Mouse (Mus musculus): ENCODE data around the gene Opa3. TPM values are rescaled to one million over a fixed set of nuclear protein-coding genes. Genes with fewer than 3 reads are reported as not detected.

Gene Opa3
- 34.1 and 36.6 TPM in 2 replicates for polyA plus RNA-seq (2014; fragmentation: Nextera tagmentation; extraction: Ambion mirVana)

- Histone ChIP-seq H3K9me3 (ENCODE audit: control insufficient read depth, low read length) (no peaks in the 10 kb centered on the region), H3K4me3 (replicated peaks; ENCODE audit: low read length) (peak within 1 kb of the TSS; percentile 55), H3K4me2 (replicated peaks) (peak within 1 kb of the TSS; percentile 94), H3K27me3 (ENCODE audit: control insufficient read depth, insufficient read depth, low read length) (no peaks in the 10 kb centered on the region), H3K4me1 (replicated peaks; ENCODE audit: control insufficient read depth, insufficient read depth, low read length) (peaks cover 18% of the 10 kb centered on the region), H3K36me3 (replicated peaks; ENCODE audit: control insufficient read depth, insufficient read depth) (no peaks in the 10 kb centered on the region; the same call in 1 of the 2 replicates), H3K9ac (peak within 1 kb of the TSS; percentile 79), H3K27ac (peak within 1 kb of the TSS; percentile 100)
- ATAC-seq (ENCODE audit: low FRiP score) (peak; percentile 94), DNase-seq (ENCODE audit: low spot score) (peak; percentile 100)
- under 1% methylated on average over 91 of the region's 91 CpGs for WGBS
Observed at GRCm38 (mm10) chr7:19227883-19228792, at the start of gene Opa3. Gene Opa3 (plus strand): TSS chr7:19228334.

GRCm38 (mm10) chr7:19178443-19179092 lies 49.6 kb upstream of the Opa3 start:
- H3K4me1 ChIP-seq (replicated peaks; ENCODE audit: control insufficient read depth, insufficient read depth, low read length): peaks cover 29% of the 10 kb centered on the region
- H3K9me3 ChIP-seq (ENCODE audit: control insufficient read depth, low read length): 0 out of 2 replicates have a peak, but pooled peaks cover 4% of the 10 kb centered on the region
- peak overlapping the region; percentile 84 for H3K4me2 ChIP-seq (replicated peaks)
- H3K4me3 ChIP-seq (replicated peaks; ENCODE audit: low read length): peak overlapping the region; percentile 61
- ATAC-seq (ENCODE audit: low FRiP score) (no peak), DNase-seq (ENCODE audit: low spot score) (peak; percentile 74)
- H3K9ac ChIP-seq: 0 out of 2 replicates have a peak overlapping the region, but pooled peaks have one; percentile 28
- H3K27ac ChIP-seq: no peak overlapping the region
- H3K27me3 ChIP-seq (ENCODE audit: control insufficient read depth, insufficient read depth, low read length): peaks cover 29% of the 10 kb centered on the region
- WGBS: 3% methylated on average over 27 of the region's 27 CpGs
- peaks cover 23% of the 10 kb centered on the region for H3K36me3 ChIP-seq (replicated peaks; ENCODE audit: control insufficient read depth, insufficient read depth)

GRCm38 (mm10) chr7:19179173-19179572 lies 49.0 kb upstream of the Opa3 start:
- Histone ChIP-seq H3K4me3 (replicated peaks; ENCODE audit: low read length) (peak overlapping the region; percentile 61), H3K4me1 (replicated peaks; ENCODE audit: control insufficient read depth, insufficient read depth, low read length) (peaks cover 31% of the 10 kb centered on the region), H3K9ac (peak overlapping the region; percentile 40), H3K27me3 (ENCODE audit: control insufficient read depth, insufficient read depth, low read length) (peaks cover 29% of the 10 kb centered on the region), H3K27ac (no peak overlapping the region), H3K9me3 (ENCODE audit: control insufficient read depth, low read length) (0 out of 2 replicates have a peak, but pooled peaks cover 4% of the 10 kb centered on the region), H3K4me2 (replicated peaks) (peak overlapping the region; percentile 84), H3K36me3 (replicated peaks; ENCODE audit: control insufficient read depth, insufficient read depth) (peaks cover 29% of the 10 kb centered on the region)
- 2% methylated on average over 31 of the region's 32 CpGs for WGBS
- ATAC-seq (ENCODE audit: low FRiP score) (no peak), DNase-seq (ENCODE audit: low spot score) (peak; percentile 71)

GRCm38 (mm10) chr7:19179936-19180335 lies 48.2 kb upstream of the Opa3 start:
- ATAC-seq (ENCODE audit: low FRiP score) (no peak), DNase-seq (ENCODE audit: low spot score) (no peak)
- Histone ChIP-seq H3K27me3 (ENCODE audit: control insufficient read depth, insufficient read depth, low read length) (peaks cover 29% of the 10 kb centered on the region), H3K4me1 (replicated peaks; ENCODE audit: control insufficient read depth, insufficient read depth, low read length) (peaks cover 39% of the 10 kb centered on the region), H3K9ac (peak overlapping the region; percentile 40; the same call in 1 of the 2 replicates), H3K4me3 (replicated peaks; ENCODE audit: low read length) (no peak overlapping the region), H3K9me3 (ENCODE audit: control insufficient read depth, low read length) (0 out of 2 replicates have a peak, but pooled peaks cover 4% of the 10 kb centered on the region), H3K4me2 (replicated peaks) (peak overlapping the region; percentile 84; the same call in 1 of the 2 replicates), H3K36me3 (replicated peaks; ENCODE audit: control insufficient read depth, insufficient read depth) (peaks cover 33% of the 10 kb centered on the region), H3K27ac (no peak overlapping the region)
- 39% methylated on average over 6 of the region's 6 CpGs for WGBS

- no peak for ATAC-seq (ENCODE audit: low FRiP score)
- 4% methylated on average over 27 of the region's 27 CpGs for WGBS
Observed at GRCm38 (mm10) chr7:19180862-19181429, 47.2 kb upstream of the Opa3 start.

GRCm38 (mm10) chr7:19184250-19184649 lies 43.9 kb upstream of the Opa3 start:
- H3K4me1 ChIP-seq (replicated peaks; ENCODE audit: control insufficient read depth, insufficient read depth, low read length): peaks cover 14% of the 10 kb centered on the region
- H3K4me2 ChIP-seq (replicated peaks): no peak overlapping the region
- WGBS: 65% methylated on average over 2 of the region's 2 CpGs
- H3K9ac ChIP-seq: no peak overlapping the region
- peak overlapping the region; percentile 67 for H3K27ac ChIP-seq
- DNase-seq (ENCODE audit: low spot score): no peak
- no peak overlapping the region for H3K4me3 ChIP-seq (replicated peaks; ENCODE audit: low read length)
- no peaks in the 10 kb centered on the region for H3K9me3 ChIP-seq (ENCODE audit: control insufficient read depth, low read length)
- H3K27me3 ChIP-seq (ENCODE audit: control insufficient read depth, insufficient read depth, low read length): peaks cover 13% of the 10 kb centered on the region
- ATAC-seq (ENCODE audit: low FRiP score): no peak
- peaks cover 65% of the 10 kb centered on the region for H3K36me3 ChIP-seq (replicated peaks; ENCODE audit: control insufficient read depth, insufficient read depth)

More at GRCm38 (mm10) chr7:19180862-19181429, 47.2 kb upstream of the Opa3 start:
- Histone ChIP-seq H3K4me2 (replicated peaks) (peak overlapping the region; percentile 41), H3K4me3 (replicated peaks; ENCODE audit: low read length) (peak overlapping the region; percentile 22), H3K27ac (no peak overlapping the region), H3K9ac (peak overlapping the region; percentile 29; the same call in 1 of the 2 replicates), H3K36me3 (replicated peaks; ENCODE audit: control insufficient read depth, insufficient read depth) (peaks cover 41% of the 10 kb centered on the region), H3K9me3 (ENCODE audit: control insufficient read depth, low read length) (0 out of 2 replicates have a peak, but pooled peaks cover 4% of the 10 kb centered on the region), H3K27me3 (ENCODE audit: control insufficient read depth, insufficient read depth, low read length) (peaks cover 29% of the 10 kb centered on the region), H3K4me1 (replicated peaks; ENCODE audit: control insufficient read depth, insufficient read depth, low read length) (peaks cover 37% of the 10 kb centered on the region)
- no peak for DNase-seq (ENCODE audit: low spot score)

GRCm38 (mm10) chr7:19184758-19185157 lies 43.4 kb upstream of the Opa3 start:
- peaks cover 8% of the 10 kb centered on the region for H3K27me3 ChIP-seq (ENCODE audit: control insufficient read depth, insufficient read depth, low read length)
- no peak overlapping the region for H3K4me3 ChIP-seq (replicated peaks; ENCODE audit: low read length)
- H3K4me1 ChIP-seq (replicated peaks; ENCODE audit: control insufficient read depth, insufficient read depth, low read length): peaks cover 14% of the 10 kb centered on the region
- H3K9me3 ChIP-seq (ENCODE audit: control insufficient read depth, low read length): no peaks in the 10 kb centered on the region
- H3K4me2 ChIP-seq (replicated peaks): no peak overlapping the region
- H3K27ac ChIP-seq: peak overlapping the region; percentile 67
- 46% methylated on average over 6 of the region's 6 CpGs for WGBS
- ATAC-seq (ENCODE audit: low FRiP score) (peak; percentile 13; the same call in 1 of the 2 replicates), DNase-seq (ENCODE audit: low spot score) (peak; percentile 58)
- H3K9ac ChIP-seq: no peak overlapping the region
- H3K36me3 ChIP-seq (replicated peaks; ENCODE audit: control insufficient read depth, insufficient read depth): peaks cover 64% of the 10 kb centered on the region

GRCm38 (mm10) chr7:19194676-19195075 lies 33.5 kb upstream of the Opa3 start:
- no peak for DNase-seq (ENCODE audit: low spot score)
- 97% methylated on average over 4 of the region's 4 CpGs for WGBS

More at GRCm38 (mm10) chr7:19194676-19195075, 33.5 kb upstream of the Opa3 start:
- Histone ChIP-seq H3K9ac (no peak overlapping the region), H3K4me3 (replicated peaks; ENCODE audit: low read length) (no peak overlapping the region), H3K4me1 (replicated peaks; ENCODE audit: control insufficient read depth, insufficient read depth, low read length) (no peaks in the 10 kb centered on the region), H3K9me3 (ENCODE audit: control insufficient read depth, low read length) (no peaks in the 10 kb centered on the region), H3K27me3 (ENCODE audit: control insufficient read depth, insufficient read depth, low read length) (no peaks in the 10 kb centered on the region), H3K27ac (no peak overlapping the region), H3K36me3 (replicated peaks; ENCODE audit: control insufficient read depth, insufficient read depth) (peaks cover 83% of the 10 kb centered on the region), H3K4me2 (replicated peaks) (no peak overlapping the region)
- no peak for ATAC-seq (ENCODE audit: low FRiP score)
